Mouse (Mus musculus): ENCODE measurements around the gene Sv2b. TPM values are rescaled to one million over a fixed set of nuclear protein-coding genes. Genes with fewer than 3 reads are reported as not detected.
"Not testable (repeated sequence)": the region's sequence is repeated elsewhere in the genome, so short reads cannot be mapped to it uniquely, and the experiment has no call there.

Sv2b gene
- total RNA-seq, 2 experiments from 2014 or later = 0.36 to 0.61 TPM

DNA sequence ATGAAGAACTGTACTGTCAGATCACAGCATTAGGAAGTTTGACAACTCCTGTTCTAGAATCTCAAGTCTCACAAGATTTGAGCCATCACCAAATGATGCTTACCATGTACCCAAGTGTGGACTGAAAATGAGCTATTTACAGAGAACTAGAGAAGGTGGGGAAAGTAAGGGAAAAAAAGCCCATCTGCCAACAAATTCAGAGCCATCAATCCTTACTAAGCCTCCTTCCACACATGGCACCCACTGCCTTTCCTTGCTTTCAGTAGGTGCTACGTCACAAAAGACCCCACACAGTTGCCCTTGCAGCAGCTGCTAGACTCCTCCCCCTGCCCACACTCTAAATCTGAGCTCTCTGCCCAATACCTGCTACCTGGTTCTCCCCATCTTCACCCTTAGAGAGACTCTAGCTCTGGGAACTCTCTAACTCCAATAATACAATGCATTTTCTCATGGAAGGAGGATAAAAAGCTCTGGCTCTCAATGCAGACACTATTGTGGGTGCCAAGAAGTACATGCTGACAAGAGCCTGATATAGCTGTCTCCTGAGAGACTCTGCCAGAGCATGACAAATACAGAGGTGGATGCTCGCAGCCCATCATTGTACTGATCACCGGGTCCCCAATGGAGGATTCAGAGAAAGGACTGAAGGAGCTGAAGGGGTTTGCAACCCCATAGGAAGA is 101.0 kb downstream of the Sv2b start:
- no peak for DNase-seq

DNA sequence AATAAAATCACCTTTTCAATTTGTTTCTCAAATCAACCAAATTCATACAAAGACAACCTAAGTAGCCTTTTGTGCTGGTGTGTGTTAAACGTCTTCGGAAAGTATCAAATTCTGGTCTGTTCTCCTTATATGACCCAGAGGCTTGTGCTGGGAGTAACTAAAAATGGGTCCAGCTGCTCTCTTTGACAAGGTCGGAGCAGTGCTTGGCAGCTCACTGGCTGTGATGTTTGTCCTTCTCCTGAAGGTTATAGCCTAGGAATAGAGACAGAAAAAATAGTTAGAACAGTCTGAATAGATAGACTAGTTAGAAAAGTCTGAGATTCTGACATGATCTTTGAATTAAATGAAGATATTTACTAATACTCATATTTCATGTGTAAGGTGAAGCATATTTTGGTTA is 102.4 kb downstream of the Sv2b start:
- no peak for DNase-seq

DNA sequence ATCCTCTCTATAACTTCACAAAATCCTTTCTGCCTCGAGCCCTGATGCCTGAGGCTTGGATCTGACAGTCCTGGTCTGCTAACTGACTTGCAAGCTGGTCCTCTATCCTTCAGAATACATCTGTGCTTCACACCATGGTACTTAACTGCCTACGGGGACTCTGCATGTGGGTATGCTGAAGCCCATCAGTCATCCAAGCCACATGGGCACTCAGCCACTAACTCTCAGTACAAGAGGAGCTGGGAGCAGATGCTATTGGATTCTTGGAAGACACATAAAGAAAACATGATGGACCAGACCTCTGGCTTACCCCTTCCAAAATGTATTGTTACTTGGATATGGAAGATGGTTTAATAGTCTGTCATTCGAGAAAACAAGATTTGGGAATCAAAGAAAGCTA is 103.7 kb downstream of the Sv2b start:
- no peak for DNase-seq

DNA sequence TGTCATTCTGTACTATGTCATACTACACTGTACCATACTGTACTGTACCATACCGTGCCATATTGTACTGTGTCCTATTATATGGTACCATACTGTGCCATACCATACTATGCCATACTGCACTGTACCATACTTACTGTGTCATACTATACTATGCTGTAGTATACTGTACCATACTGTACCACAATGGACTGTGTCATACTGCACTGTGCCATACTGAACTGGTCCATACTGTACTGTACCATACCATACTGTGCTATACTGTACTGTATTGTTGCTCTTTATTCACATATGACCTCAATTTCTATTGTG is 114.2 kb downstream of the Sv2b start:
- DNase-seq = not testable (repeated sequence)

DNA sequence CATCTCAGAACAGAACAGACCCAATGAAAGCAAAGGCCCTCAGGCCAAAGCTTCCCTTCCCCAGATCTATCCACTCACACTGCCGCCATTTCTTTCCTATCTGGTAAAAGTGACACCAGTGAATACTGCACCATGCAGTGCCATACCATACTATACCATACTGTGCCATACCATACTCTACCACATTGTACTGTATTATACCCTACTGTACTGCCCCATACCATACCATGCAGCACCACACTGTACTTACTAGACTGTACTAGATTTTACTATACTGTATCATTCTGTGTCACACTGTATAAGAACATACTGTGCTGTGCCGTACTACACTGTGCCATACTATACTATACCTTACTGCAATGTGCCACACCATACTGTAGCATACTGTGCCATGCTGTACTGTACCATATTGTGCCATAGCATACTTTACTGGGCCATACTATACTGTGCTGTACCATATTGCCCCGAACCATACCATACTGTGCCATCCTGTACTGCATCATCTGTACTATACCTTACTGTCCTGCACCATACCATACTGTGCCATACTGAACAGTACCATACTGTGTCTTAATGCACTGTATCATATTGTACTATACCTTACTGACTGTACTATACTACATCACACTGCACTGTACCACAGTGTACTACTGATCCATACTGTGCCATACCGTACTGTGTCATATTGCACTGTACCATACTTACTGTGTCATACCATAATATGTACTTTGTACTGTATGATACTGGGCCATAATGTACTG is 114.7 kb downstream of the Sv2b start:
- no peak for DNase-seq

DNA sequence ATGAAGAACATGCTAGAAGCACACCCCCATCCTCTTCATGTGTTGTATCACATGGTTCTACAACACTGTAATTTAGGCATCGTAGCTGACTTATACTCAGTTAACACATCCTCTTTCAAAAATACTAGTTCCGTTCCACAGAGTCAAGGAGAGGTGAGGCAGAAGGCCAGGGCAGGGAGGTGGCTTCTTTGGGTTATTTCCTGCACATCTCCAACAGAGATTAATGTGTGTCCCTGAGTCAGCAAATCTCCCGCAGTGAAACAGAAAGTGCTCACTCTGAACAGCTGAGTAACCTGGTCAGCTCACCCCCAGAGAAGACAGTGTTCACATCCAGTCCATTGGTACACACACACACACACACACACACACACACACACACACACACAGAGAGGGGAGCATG is 118.9 kb downstream of the Sv2b start:
- DNase-seq = no peak

DNA sequence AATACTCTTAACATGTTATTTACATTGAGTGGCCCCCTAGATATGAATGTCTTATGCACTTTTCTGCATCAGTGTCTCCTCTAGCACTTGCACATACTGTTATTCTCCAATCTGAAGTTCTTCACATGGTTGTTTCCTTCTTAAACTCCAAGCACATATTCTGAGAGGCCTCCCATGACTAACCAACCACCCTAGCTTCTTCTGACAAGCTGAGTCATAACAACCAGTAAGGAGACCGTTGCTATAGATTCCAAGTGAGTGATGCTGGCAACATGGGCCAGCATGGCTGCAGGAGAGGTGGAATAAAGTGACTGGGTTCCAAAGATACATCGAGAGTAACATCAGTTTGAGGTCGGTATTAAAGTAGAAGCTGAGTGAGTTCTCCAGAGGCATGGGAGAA is 134.0 kb downstream of the Sv2b start:
- DNase-seq = no peak

DNA sequence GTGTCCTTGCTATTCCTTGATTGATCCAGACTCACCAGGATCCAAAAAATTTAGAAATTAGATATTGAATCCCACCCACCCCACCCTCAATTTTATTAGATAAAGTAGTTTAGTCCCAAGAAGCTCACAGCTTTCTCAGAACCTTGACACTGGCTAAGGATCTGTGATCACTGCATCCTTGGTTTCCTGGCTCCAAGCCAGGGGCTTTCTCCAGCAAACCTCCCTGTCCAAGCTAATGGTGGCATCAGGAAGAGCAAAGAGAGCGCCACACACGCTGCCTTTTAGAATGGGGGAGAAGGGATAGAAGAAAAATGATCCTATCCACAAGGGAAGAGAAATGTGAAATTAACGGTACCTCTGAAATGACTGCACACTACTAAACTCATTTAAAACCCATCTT is 141.6 kb downstream of the Sv2b start:
- no peak for DNase-seq

DNA sequence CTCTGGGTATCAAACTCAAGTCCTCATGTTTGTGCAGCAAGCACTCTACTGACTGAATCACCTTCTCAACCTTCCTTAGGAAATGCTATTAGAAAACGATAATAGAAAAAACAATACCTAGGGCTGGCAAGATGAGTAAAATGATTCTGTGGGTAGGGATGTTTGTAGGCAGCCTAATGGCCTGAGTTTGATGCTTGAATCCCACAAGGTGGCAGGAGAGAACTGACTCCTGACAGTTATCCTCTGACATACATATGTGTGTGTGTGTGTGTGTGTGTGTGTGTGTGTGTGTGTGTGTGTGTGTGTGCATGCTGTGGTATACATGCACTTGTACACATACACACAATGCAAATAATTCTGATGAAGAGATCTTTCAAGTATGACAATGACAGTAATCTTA is 161.9 kb downstream of the Sv2b start:
- no peak for DNase-seq

DNA sequence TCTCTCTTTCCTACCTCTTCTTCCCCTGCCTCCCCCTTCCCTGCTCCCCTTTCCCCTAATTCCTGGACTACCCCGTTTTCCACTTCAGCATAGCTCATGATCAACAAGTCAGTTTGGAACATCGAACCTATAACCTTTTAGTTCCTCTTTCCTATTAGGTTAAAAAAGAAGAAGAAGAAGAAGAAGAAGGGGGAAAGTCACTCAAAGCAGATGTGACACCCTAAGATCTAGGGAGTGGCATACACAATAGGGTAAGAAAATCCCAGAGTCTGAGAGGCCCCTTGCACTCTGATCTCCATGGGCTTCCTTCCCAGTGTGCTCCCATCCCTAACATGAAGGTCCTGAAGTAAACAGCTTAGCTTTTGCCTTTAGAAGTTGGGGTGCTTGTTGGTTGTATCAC is 166.3 kb downstream of the Sv2b start:
- no peak for DNase-seq

DNA sequence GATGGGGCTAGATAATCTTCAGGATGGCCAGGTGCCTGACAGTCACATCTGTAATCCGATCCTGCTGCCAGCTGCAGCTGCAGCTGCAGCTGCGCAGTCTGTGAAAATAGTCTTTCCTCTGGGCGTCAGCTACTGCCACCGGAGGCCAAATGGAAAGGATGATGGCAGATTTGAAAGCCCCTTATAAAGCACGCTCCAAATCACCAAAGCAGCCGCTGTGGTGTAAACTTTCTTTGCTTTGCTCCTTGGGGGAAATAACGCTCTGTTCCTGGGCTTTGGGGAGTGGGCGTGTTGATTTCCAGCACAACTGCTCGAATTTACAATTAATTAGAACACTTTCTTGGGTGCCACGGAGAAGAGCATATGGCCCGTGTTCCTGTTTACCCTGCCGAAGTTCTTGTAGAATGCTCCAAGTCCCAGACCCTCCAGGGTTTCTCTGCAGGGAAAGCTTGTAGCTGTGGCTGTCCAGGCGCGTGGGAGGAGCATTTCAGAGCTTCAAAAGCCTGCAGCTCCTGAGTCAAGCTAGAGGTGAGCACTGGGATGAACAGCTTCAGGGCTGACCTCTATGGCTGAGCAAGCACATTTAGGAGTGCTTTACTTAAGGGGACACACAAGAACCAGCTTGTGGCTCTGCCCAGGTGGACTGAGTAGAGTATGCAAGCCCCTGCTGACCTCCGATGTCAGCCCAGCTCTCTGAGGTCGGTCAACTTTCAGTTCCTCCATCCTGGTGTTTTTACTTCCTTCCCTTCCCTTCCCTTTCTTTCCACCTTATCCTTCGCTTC is 167.0 kb downstream of the Sv2b start:
- DNase-seq = no peak

DNA sequence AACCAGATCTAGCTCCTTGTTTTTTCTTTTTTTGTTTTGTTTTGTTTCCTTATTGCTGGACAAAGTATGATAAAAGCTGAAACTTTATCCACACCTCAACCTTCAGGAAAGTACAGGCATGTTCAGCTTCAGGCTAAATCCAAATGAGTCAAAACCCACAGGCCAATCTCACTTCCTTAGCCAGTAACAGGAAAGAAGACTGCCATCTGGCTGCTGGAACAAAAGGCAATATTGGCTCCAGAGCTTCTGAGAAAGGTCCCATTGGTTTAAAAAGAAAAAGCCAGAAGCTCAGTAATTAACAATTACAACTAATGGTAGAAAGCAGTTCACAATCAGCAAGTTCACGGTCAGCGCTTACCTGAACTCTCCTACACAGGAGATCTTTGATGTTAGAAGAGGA is 169.8 kb downstream of the Sv2b start:
- DNase-seq = no peak

DNA sequence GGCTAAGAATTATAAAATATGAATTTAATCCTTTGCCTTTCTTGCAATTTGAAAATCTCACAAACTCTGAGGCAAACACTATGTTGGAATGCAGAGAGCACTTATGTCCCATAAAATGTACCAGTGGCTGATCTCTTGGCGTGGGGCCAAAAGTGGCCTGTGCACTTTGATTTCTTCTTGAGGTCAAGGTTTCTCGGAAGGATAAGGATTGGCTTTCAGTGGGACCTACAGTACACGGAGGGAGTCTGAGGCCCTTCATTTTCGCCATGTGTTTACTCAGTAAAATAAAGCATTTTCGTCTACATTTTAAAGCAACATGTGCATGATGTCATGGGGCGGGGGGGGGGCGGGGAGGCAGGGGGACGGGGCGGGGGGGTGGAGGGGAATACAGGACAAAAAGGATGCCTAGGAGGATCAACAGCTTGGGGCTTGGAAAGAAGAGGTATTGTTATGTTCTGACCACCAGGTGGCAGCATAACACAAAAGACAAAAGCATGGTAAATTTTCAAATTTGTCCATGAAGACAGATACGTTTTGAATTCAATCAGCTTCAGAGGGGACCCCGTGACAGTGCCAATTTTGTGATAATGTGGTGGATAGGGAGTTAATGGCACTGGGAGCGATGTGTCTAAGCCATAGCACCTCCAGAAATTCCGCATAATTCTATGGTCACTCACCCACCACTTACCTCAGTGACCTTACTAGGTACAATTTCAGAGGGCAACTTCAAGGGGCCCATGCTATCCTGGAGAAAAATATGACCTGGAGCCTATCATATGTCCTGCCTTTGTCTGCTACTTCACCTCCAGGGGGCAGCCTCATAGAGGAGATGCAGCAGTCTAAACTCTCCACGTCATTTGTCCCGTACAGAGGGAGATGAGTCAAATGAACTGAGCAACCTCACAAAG is 174.1 kb downstream of the Sv2b start:
- peak; percentile 35 for DNase-seq

DNA sequence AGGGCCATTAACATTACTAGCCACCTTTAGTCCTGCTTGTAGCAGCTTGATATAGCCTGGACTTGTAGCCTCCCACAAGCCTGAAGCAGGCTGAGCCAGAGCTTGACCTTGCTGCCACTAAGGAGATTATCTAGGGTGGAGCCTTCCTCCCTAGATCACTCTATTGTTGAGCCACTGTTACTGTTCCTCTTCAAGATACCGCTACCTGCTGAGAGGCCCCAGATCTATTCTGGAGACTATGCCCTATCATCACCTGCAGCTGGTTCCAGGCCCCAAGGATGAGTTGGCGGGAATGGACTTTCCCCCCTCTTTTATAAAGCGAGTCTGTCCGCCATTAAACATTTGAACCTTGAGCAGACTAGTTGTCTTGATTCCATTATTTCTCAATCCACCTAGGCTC is 181.0 kb downstream of the Sv2b start:
- no peak for DNase-seq

DNA sequence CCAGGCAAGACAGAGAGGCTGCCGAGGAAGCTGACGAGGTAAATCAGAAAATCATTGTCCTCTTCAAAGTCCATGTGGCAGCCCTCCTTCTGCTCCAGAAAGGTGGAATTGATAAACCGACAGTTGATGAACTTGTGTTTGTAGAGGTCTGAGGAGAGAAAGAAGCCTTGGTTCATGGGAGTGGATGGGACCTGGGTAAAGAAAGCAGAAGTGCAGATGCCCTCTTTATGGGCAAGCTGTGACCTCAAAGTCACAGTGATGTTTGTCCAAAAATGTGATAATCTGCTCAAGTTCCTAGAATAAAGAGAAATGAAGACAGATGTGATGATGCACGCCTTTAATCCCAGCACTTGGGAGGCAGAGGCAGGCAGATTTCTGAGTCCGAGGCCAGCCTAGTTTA is 185.0 kb downstream of the Sv2b start:
- no peak for DNase-seq

DNA sequence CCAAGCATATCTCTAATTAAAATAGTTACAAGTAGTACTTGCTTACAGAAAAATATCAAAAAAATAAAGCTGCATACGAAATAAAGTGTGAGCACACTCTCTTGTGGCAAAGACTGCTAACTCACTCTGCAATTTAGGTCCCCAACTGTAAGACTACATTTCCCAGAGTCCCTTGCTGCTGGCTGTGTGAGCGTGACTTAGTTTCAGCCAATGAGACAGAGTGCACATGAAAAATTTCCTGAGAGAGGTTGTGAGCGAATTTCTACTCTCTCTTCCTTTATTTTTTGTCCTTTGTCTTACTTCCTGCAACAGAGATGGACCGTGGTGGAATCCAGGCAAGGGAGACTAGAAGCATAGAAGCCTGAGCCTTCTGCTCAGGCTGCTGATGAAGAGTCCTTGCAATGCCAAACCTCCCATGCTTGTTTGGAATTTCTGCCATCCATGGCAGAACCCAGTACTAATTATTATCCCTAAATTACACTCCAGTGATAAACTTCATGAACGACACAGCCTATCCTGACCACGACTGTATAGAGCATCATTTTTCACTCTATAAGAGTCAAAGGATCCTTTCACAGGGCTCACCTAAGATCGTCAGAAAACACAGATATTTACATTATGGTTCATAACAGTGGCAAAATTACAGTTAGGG is 190.9 kb downstream of the Sv2b start:
- peak; percentile 34 for DNase-seq

DNA sequence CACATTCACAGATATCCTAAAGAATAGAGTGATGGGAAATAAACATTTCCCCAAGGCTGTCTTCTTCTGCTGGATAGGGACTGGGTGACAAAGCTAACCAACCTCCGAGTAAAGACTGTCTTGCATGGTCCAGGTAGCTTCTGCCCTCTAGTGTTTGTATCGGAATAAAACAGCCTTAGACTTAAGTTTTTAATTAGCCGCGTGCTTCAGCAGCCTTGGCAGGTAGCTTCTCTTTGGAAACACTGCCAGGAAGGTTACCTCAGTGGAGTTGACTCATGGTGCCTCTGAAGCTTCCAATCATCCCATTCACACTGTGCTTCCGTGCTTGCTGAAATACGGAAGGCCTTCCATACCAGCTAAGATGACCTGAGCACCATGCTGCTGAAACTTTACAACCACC is 198.4 kb downstream of the Sv2b start:
- peak; percentile 43 for DNase-seq

DNA sequence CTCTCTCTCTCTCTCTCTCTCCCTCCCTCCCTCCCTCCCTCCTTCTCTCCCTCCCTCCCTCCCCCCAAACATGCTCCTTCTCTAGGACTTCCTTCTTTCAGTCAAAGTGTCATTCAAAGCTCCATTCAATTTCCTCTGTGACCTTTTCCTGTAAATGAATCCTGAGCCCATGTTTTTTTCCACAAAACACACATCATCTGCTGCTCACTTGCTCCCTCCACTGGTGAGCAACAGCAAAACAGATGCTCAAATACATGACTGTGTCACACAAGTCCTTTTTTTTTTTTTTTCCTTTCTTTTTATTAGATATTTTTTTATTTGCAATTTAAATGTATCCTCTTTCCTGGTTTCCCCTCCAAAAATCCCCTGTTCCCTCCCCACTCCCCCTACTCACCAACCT is 201.6 kb downstream of the Sv2b start:
- peak; percentile 62 for DNase-seq

DNA sequence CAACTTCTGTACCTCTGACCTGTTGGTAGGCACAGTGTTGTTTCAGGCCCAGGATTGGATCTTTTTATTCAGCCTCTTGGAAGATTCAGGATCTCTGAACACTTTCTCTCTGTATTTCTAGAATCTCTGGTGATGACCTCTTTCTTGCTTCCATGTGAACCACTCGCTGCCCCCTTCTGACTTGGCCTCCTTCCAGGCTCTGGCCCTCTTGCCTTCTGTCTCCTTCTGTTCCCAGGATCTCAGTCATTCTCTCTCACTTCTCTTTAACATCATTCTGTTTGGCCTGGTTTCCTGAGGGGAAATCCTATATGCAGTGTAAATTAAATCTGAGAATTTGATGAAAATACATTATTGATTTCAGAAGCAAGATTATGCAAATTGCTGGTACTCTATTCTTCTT is 205.2 kb downstream of the Sv2b start:
- DNase-seq = no peak

DNA sequence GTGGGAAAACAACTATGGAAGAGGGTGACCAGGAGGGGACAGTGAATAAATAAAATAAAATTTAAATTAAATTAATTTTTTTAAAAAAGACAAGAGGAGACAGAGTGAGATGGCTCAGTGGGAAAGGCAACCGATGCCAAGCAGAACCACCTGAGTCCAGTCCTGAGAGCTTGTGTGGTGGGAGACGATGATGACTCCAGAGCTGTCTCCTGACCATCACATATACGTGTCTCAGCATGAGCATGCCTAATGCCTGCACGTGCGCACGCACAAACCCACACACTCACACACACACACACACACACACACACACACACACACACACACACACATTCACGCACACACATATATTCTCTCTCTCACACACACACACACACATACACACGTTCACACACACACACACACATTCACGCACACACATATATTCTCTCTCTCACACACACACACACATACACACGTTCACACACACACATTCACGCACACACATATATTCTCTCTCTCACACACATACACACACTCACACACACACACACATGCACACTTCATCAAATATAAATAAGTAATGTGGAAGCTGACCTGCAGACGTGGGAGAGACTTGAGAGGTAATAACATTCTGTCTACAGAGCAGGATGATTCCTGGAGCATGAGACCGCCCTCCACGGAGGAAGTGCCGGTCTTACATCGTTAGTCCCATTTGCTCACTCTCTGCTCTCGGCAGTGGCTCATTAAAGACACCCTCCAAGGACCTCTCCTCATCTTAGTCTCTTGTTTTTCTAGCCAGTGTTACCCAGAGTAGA is 206.3 kb downstream of the Sv2b start:
- no peak for DNase-seq

DNA sequence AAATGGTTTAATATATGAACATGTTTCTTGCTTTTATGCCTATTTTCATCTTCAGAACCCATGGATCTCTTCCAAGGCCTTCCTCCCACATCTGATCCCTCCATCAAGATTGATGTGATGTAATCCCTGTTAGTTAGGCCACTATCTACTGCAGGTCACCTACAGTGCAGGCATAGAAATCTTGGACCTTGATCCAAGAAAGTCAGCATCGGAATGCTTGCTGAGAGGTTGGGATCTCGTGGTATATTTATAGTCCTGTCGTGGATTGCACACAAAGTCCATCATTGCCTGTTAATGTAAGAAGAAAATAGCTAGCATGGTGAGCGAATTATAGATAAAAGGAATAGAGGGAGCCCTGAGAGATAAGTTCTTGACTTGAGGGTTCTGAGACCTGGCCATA is 223.6 kb downstream of the Sv2b start:
- DNase-seq = no peak
